Mouse (Mus musculus) stomach, embryonic 16.5 days (tissue): Measurements from ENCODE around the gene Ppm1h. TPM values are rescaled to one million over a fixed set of nuclear protein-coding genes. Genes with fewer than 3 reads are reported as not detected.

Experiments
- ATAC-seq: fragments of 200-750 bp; cut with Nextera tagmentation; 2 replicates; pipeline ENCODE4 v1.8.0; 2017; ENCODE audit warnings: moderate number of reproducible peaks, moderate TSS enrichment; ENCODE audit not compliant: insufficient read depth, low FRiP score
- H3K27ac ChIP-seq: fragments of 300-500 bp; sonication (generic); 2 replicates; pipeline ENCODE4 v1.5.1; 2014; ENCODE audit warnings: low read length
- H3K27me3 ChIP-seq: fragments of 300-500 bp; sonication (generic); 2 replicates; pipeline ENCODE4 v1.6.1; 2014; ENCODE audit warnings: low read length, control low read depth, mixed read lengths; ENCODE audit not compliant: control insufficient read depth, insufficient read depth
- H3K36me3 ChIP-seq: fragments of 300-500 bp; sonication (generic); 2 replicates; pipeline ENCODE4 v1.6.1; 2014; ENCODE audit warnings: low read length; ENCODE audit not compliant: control insufficient read depth, insufficient read depth
- H3K4me1 ChIP-seq: fragments of 300-500 bp; sonication (generic); 2 replicates; pipeline ENCODE4 v1.6.1; 2014; ENCODE audit warnings: low read length, control low read depth, mixed read lengths; ENCODE audit not compliant: control insufficient read depth, insufficient read depth
- H3K4me2 ChIP-seq: fragments of 300-500 bp; sonication (generic); 2 replicates; pipeline ENCODE4 v1.6.1; 2014; ENCODE audit warnings: low read depth, low read length, mixed read lengths
- H3K4me3 ChIP-seq: fragments of 300-500 bp; sonication (generic); replicated peaks from 2 replicates; pipeline ENCODE4 v1.5.1; 2014; ENCODE audit warnings: mild to moderate bottlenecking, low read length
- H3K9ac ChIP-seq: fragments of 300-500 bp; sonication (generic); 2 replicates; pipeline ENCODE4 v1.6.1; 2014; ENCODE audit warnings: low read length
- H3K9me3 ChIP-seq: fragments of 300-500 bp; sonication (generic); replicated peaks from 2 replicates; pipeline ENCODE4 v1.6.1; 2016; ENCODE audit warnings: low read length, control low read depth; ENCODE audit not compliant: control insufficient read depth
- WGBS: fragments of 180-500 bp; shearing (Covaris S2); extraction: QIAGEN DNeasy Blood & Tissue Kit; methylation state at CpG from one replicate; pipeline ENCODE4 v1.1.7; 2014; 5-methylcytosine and 5-hydroxymethylcytosine counted together
- polyA plus RNA-seq: library from polyadenylated mRNA; unstranded; fragments of >200 nt; fragmentation: Nextera tagmentation; extraction: Ambion mirVana; gene quantifications from 2 replicates; pipeline ENCODE4 v1.2.1, GENCODE M21; 2015

Gene Ppm1h
- polyA plus RNA-seq, 1 experiment from 2014 or later: 10.3 TPM

DNA sequence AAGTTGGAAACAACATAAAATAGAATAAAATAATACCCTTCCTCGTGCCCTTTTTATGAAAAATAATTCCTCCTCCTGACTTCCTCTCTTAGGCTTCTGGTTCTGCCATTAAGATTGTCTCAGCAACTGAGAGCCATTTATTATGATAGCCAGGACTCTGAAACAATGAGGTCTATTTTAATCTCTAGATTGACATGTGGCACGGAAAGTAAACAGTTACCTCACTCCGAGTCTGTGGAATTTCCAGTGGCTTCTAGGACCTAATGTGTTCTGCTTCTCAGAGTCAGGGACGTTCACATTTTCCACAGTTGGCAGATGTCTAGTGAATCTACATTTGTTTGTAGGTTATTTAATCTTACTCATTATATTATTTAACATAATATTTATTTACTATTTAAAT, 87.0 kb downstream of the Ppm1h start:
- WGBS: 17% methylated on average over 4 of the region's 4 CpGs
- no peak for ATAC-seq

DNA sequence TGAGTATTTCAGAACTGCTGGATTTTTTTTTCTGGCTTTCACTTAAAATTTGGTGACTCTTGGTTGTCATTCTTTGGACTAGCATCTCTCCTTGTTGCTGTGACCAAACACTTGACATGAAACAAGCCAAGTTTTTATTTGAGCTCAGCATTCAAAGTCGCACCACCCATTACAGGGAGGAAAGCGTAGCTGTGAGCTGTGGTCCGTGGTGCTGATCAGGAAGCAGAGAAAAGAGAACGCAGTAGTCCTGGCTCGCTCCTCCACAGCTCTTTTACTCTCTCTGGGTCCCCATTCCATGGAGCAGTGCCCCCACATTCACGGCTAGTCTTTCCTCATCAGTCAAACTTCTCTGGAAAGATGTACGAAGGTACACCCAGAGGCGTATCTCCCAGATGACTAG, 87.4 kb downstream of the Ppm1h start:
- no peaks in the 10 kb centered on the region for H3K27me3 ChIP-seq
- 36% methylated on average over 8 of the region's 8 CpGs for WGBS
- no peak for ATAC-seq
- no peaks in the 10 kb centered on the region for H3K9me3 ChIP-seq
- H3K9ac ChIP-seq: no peak overlapping the region
- H3K36me3 ChIP-seq: no peaks in the 10 kb centered on the region
- H3K4me1 ChIP-seq: 0 out of 2 replicates have a peak, but pooled peaks cover 8% of the 10 kb centered on the region
- H3K4me2 ChIP-seq: no peak overlapping the region
- H3K27ac ChIP-seq: no peak overlapping the region
- H3K4me3 ChIP-seq: no peak overlapping the region

More for the DNA sequence above, 87.0 kb downstream of the Ppm1h start:
- H3K4me1 ChIP-seq: 0 out of 2 replicates have a peak, but pooled peaks cover 11% of the 10 kb centered on the region
- no peaks in the 10 kb centered on the region for H3K9me3 ChIP-seq
- no peak overlapping the region for H3K4me3 ChIP-seq
- H3K27me3 ChIP-seq: no peaks in the 10 kb centered on the region
- no peak overlapping the region for H3K4me2 ChIP-seq
- H3K27ac ChIP-seq: no peak overlapping the region
- H3K9ac ChIP-seq: no peak overlapping the region
- H3K36me3 ChIP-seq: no peaks in the 10 kb centered on the region

DNA sequence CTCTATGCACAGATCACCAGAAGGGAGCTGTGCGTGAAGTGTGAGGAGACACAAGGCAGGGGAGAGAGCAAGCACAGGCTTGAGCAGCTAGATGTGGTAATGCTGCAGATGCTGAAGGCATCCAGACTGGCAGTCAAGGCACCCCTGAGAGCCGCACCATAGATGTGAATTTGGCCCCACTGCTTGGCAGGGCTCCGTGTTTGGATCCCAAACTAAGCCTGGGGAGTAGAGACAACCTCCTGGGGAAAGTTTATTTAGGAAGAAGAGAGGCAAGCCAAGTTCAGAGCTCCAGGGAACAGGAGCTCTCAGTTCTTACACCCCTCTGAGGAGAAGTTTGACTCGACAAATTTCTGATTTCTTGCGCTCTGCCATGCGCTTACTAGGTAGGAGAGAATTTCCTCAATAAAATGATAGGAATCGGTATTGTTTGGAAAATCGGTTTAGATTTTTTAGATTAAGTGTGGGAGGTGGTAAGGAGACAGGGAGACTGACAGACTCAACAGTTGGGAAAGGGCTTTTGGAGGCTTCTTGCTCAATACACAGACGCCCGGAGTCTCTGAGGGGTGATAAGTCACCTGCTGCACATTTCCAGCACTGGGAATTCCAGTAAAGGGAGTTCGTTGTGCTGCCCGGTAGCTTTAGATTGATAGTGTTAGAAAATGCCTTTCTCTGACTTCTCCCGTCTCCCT, 89.8 kb downstream of the Ppm1h start:
- 0 out of 2 replicates have a peak, but pooled peaks cover 8% of the 10 kb centered on the region for H3K4me1 ChIP-seq
- no peak overlapping the region for H3K4me2 ChIP-seq
- WGBS: 58% methylated on average over 13 of the region's 13 CpGs
- no peak overlapping the region for H3K9ac ChIP-seq
- no peaks in the 10 kb centered on the region; the same call in 1 of the 2 replicates for H3K36me3 ChIP-seq
- ATAC-seq: no peak
- no peak overlapping the region for H3K4me3 ChIP-seq
- no peak overlapping the region for H3K27ac ChIP-seq
- no peaks in the 10 kb centered on the region for H3K27me3 ChIP-seq
- H3K9me3 ChIP-seq: no peaks in the 10 kb centered on the region

DNA sequence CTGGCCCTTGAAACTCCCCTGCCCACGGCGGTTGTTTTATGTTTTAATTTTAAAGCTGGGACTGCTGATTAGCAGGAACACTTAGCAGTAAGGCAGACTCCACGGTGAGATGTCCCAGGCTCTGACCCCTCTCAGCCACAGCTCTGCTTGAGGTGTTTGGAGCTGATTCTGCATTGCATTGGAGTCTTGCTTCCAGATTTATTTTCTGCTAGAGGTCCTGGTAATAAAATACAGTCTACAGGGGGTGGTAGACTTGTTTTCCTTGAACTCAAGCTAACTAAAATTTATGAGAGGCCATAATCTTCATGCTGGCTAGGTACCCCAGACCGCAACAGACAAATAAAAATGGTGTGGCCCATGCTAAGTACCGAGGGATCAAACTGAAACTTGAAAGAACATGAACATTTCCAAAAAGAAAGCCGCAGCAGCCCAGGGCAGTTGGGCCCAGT, 90.4 kb downstream of the Ppm1h start:
- WGBS: 57% methylated on average over 6 of the region's 6 CpGs
- H3K4me2 ChIP-seq: no peak overlapping the region
- no peak overlapping the region for H3K9ac ChIP-seq
- H3K36me3 ChIP-seq: no peaks in the 10 kb centered on the region; the same call in 1 of the 2 replicates
- no peaks in the 10 kb centered on the region for H3K9me3 ChIP-seq
- ATAC-seq: no peak
- no peaks in the 10 kb centered on the region for H3K27me3 ChIP-seq
- no peak overlapping the region for H3K4me3 ChIP-seq
- 0 out of 2 replicates have a peak, but pooled peaks cover 8% of the 10 kb centered on the region for H3K4me1 ChIP-seq
- no peak overlapping the region; the same call in 1 of the 2 replicates for H3K27ac ChIP-seq

DNA sequence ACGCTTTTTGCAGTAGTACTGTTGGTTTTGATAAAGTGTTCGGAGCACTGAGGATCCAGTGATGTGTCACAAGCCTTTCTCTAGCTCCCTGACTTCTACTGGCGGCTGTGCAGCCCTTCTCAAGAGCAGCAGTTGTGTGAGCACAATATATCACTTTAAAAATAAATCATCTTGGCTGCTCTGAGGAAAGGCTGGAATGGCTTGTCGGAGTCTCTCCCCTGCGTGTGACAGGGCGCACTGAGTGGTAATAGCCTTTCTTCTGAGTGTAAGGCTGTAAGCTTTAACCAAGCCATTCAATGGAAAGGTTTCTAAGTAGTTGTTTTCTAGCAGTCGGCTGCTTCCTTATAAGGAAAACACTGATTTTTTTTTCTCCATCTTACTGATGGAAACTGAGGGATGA, 91.8 kb downstream of the Ppm1h start:
- 43% methylated on average over 7 of the region's 7 CpGs for WGBS
- no peaks in the 10 kb centered on the region; the same call in 1 of the 2 replicates for H3K36me3 ChIP-seq
- ATAC-seq: no peak
- H3K4me2 ChIP-seq: no peak overlapping the region
- H3K4me3 ChIP-seq: no peak overlapping the region
- H3K4me1 ChIP-seq: 0 out of 2 replicates have a peak, but pooled peaks cover 8% of the 10 kb centered on the region
- no peaks in the 10 kb centered on the region for H3K9me3 ChIP-seq
- H3K9ac ChIP-seq: no peak overlapping the region
- no peak overlapping the region for H3K27ac ChIP-seq
- no peaks in the 10 kb centered on the region for H3K27me3 ChIP-seq

DNA sequence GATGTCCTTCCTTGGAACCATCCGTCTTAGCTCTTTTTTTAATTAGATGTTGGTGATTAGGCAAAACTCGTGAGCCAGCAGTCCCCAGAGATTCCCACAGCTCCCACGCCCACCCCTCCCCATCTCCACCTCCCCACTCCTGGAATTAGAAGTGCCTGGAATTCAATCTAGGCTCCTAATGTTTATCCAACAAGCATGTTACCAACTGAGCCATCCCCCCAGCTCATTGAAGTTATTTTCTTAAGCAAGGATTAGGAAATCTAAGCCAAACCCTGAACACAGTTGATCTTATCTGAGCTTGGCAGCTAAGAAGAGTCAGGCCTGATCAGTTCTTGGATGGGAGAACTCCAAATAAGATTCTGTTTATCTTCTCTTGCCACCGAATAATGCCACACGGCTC, 92.4 kb downstream of the Ppm1h start:
- Histone ChIP-seq H3K36me3 (no peaks in the 10 kb centered on the region; the same call in 1 of the 2 replicates), H3K9ac (no peak overlapping the region), H3K27ac (no peak overlapping the region), H3K9me3 (no peaks in the 10 kb centered on the region), H3K27me3 (no peaks in the 10 kb centered on the region), H3K4me2 (no peak overlapping the region), H3K4me1 (0 out of 2 replicates have a peak, but pooled peaks cover 8% of the 10 kb centered on the region), H3K4me3 (no peak overlapping the region)
- 64% methylated on average over 5 of the region's 5 CpGs for WGBS
- ATAC-seq: no peak

DNA sequence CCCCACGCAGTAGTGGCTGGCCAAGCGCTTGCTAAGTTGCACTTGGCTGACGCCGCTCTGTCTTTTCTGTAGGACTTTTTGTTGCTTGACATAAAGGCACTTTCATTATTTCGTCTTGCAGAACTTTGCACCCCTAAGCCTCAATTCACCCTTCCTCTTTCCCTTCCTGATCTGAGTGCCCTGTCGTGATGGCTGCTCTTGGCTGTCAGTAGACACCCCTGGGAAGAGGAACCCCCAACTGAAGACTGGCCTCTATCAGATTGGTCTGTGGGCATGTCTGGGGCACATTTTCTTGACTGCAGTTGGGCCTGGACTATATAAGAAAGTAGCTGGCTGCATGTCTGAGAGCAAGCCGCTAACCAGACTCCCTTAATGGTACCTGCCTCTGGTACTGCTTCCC, 95.6 kb downstream of the Ppm1h start:
- ATAC-seq: no peak
- Histone ChIP-seq H3K4me3 (no peak overlapping the region), H3K27ac (no peak overlapping the region), H3K9ac (no peak overlapping the region), H3K36me3 (no peaks in the 10 kb centered on the region; the same call in 1 of the 2 replicates), H3K9me3 (no peaks in the 10 kb centered on the region), H3K4me1 (peaks cover 5% of the 10 kb centered on the region; the same call in 1 of the 2 replicates), H3K27me3 (no peaks in the 10 kb centered on the region), H3K4me2 (no peak overlapping the region)
- WGBS: 85% methylated on average over 7 of the region's 7 CpGs

DNA sequence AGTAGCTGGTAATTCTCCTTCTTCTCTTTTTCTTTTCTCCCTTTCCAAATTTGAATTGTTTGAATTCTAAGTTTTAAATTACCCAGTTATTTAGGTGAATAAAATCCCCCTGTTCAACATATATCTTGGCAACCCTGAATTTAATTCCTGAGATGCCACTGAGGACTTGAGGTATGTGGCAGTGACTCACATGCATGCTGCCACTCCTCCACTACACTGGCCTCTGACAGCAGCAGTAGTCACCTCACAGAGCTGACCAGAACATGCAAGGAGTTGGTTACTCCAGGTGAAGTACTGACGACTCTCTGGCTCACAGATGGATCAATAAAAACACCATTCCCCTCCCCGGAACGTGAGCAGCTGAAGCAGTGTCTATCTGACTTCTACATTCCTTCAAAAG, 98.9 kb downstream of the Ppm1h start:
- Histone ChIP-seq H3K36me3 (no peaks in the 10 kb centered on the region), H3K27ac (no peak overlapping the region), H3K9ac (no peak overlapping the region), H3K4me3 (no peak overlapping the region), H3K27me3 (no peaks in the 10 kb centered on the region), H3K4me2 (no peak overlapping the region), H3K4me1 (peaks cover 3% of the 10 kb centered on the region), H3K9me3 (no peaks in the 10 kb centered on the region)
- 51% methylated on average over 3 of the region's 3 CpGs for WGBS
- ATAC-seq: no peak

DNA sequence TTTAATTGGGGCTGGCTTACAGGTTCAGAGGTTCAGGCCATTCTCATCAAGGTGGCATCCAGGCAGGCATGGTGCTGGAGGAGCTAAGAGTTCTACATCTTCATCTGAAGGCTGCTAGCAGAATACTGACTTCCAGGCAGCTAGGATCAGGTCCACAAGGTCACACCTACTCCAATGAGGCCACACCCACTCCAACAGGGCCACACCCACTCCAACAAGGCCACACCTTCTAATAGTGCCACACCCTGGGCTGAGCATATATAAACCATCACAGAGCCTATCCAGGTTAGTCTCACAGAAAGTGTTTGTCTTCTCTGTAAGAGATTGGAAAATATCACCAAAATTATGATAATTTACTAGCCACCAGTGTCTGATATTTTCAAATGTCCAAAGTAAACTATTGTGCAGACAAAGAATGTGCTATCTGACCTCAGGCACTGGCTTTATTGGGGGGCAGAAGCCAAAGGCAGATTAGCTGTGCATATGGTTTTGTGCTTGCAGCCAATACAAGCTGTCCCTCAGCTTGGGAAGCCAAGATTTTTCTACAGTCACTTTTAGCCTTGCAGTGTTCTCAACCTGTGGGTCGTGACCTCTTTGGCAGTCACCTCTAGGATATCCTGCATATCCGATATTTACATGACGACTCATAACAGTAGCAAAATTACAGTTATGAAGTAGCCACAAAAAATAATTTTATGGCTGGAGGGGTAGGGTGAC, 99.5 kb downstream of the Ppm1h start:
- ATAC-seq: no peak
- H3K36me3 ChIP-seq: no peaks in the 10 kb centered on the region
- no peaks in the 10 kb centered on the region for H3K9me3 ChIP-seq
- H3K4me1 ChIP-seq: peaks cover 3% of the 10 kb centered on the region
- H3K4me2 ChIP-seq: no peak overlapping the region
- H3K27ac ChIP-seq: no peak overlapping the region
- H3K27me3 ChIP-seq: no peaks in the 10 kb centered on the region
- no peak overlapping the region for H3K9ac ChIP-seq
- no peak overlapping the region for H3K4me3 ChIP-seq
- WGBS: 80% methylated on average over 3 of the region's 3 CpGs
